ENCODE assay signal across 14 mouse cellular contexts in genomic region chr9:53325363-53326090, GRCm38 (mm10). TPM values are rescaled to one million over a fixed set of nuclear protein-coding genes. Genes with fewer than 3 reads are reported as not detected.
DNase-seq lines count a peak whose midpoint lies in the region; ATAC-seq and TF ChIP-seq lines count a peak whose summit lies in the region.
"Had no signal": no experiment of that assay in that cellular context is flagged by ENCODE, and none has a peak within 500 bp of the region (broad histone marks: within the 10 kb centered on the region; RNA-seq: fewer than 3 reads in every experiment).

No protein-coding gene starts in this region.

- H3K4me1 ChIP-seq in intestine, postnatal 0 days (replicated peaks; ENCODE audit: control insufficient read depth, insufficient read depth, low read length), result 0 out of 2 replicates have a peak, but pooled peaks cover 3% of the 10 kb centered on the region
- peaks cover 6% of the 10 kb centered on the region for H3K4me1 ChIP-seq in intestine, embryonic 16.5 days (ENCODE audit: control insufficient read depth, insufficient read depth, low read length)
- H3K4me1 ChIP-seq in lung, embryonic 14.5 days (ENCODE audit: insufficient read depth), result peaks cover 8% of the 10 kb centered on the region; the same call in 1 of the 2 replicates

- H3K27ac ChIP-seq in intestine, postnatal 0 days (ENCODE audit: low read depth, low read length), result no peak overlapping the region
- no peak overlapping the region for H3K27ac ChIP-seq in intestine, embryonic 16.5 days (ENCODE audit: low read length)
- peak overlapping the region; percentile 67 for H3K27ac ChIP-seq in lung, embryonic 14.5 days (ENCODE audit: low read depth)

- 43% methylated on average over 4 of the region's 4 CpGs for WGBS in intestine, postnatal 0 days
- 53% methylated on average over 4 of the region's 4 CpGs for WGBS in intestine, embryonic 16.5 days
- 22% methylated on average over 4 of the region's 4 CpGs for WGBS in lung, embryonic 14.5 days

- H3K9ac ChIP-seq in intestine, postnatal 0 days (ENCODE audit: low read depth, low read length), result no peak overlapping the region
- H3K9ac ChIP-seq in intestine, embryonic 16.5 days (ENCODE audit: low read depth, low read length), result no peak overlapping the region
- H3K9ac ChIP-seq in lung, embryonic 14.5 days, result no peak overlapping the region

- no peaks in the 10 kb centered on the region for H3K27me3 ChIP-seq in intestine, postnatal 0 days (replicated peaks; ENCODE audit: control insufficient read depth, insufficient read depth, low read length)
- no peaks in the 10 kb centered on the region for H3K27me3 ChIP-seq in intestine, embryonic 16.5 days (replicated peaks; ENCODE audit: control insufficient read depth, insufficient read depth, low read length)
- no peaks in the 10 kb centered on the region for H3K27me3 ChIP-seq in lung, embryonic 14.5 days (ENCODE audit: insufficient read depth, low read length)

- peak; percentile 62 for DNase-seq in kidney, adult 9 months
- DNase-seq in lung, embryonic 14.5 days, result peak; percentile 78
- DNase-seq in yolk sac, embryonic 10.5 days (ENCODE audit: low spot score), result peak; percentile 49
- no peak for DNase-seq in natural killer cell, adult 2 months (ENCODE audit: low spot score in 2 of 2)
- no peak for DNase-seq in liver
- DNase-seq: cerebellum, postnatal 10 days; heart, postnatal 10 days; spleen, adult 18-20 months had no signal

- 0 out of 2 replicates have a peak, but pooled peaks have one; percentile 15 for TF ChIP-seq CTCF in intestine, postnatal 0 days (IDR thresholded peaks at IDR 0.05; ENCODE audit: low read depth)
- TF ChIP-seq CTCF in lung, embryonic 14.5 days (IDR thresholded peaks at IDR 0.05; ENCODE audit: low read depth), result peak; percentile 30; the same call in 1 of the 2 replicates

- H3K36me3 ChIP-seq in intestine, postnatal 0 days (ENCODE audit: control insufficient read depth, insufficient read depth), result no peaks in the 10 kb centered on the region
- no peaks in the 10 kb centered on the region for H3K36me3 ChIP-seq in intestine, embryonic 16.5 days (ENCODE audit: control insufficient read depth, insufficient read depth, low read length)
- H3K36me3 ChIP-seq in lung, embryonic 14.5 days (ENCODE audit: insufficient read depth), result no peaks in the 10 kb centered on the region

- ATAC-seq in intestine, postnatal 0 days, result no peak
- no peak for ATAC-seq in intestine, embryonic 16.5 days
- peak; percentile 53; the same call in 1 of the 2 replicates for ATAC-seq in lung, embryonic 14.5 days (ENCODE audit: insufficient read depth)
- ATAC-seq in granulocyte monocyte progenitor cell, adult 5-6 weeks (replicated peaks; ENCODE audit: poor library complexity, severe bottlenecking), result no peak
- ATAC-seq: activated CD4-positive, CD25-positive, alpha-beta regulatory T cell, adult 4 months had no signal

- H3K9me3 ChIP-seq in intestine, postnatal 0 days (ENCODE audit: control insufficient read depth), result no peaks in the 10 kb centered on the region
- H3K9me3 ChIP-seq in intestine, embryonic 16.5 days (ENCODE audit: control insufficient read depth, low read length), result no peaks in the 10 kb centered on the region
- H3K9me3 ChIP-seq in lung, embryonic 14.5 days (ENCODE audit: low read depth, low read length), result no peaks in the 10 kb centered on the region

- H3K4me2 ChIP-seq in intestine, postnatal 0 days (replicated peaks; ENCODE audit: low read depth), result no peak overlapping the region
- no peak overlapping the region for H3K4me2 ChIP-seq in intestine, embryonic 16.5 days (ENCODE audit: low read depth, low read length)
- H3K4me2 ChIP-seq in lung, embryonic 14.5 days, result no peak overlapping the region

- no peak overlapping the region for H3K4me3 ChIP-seq in intestine, postnatal 0 days (ENCODE audit: low read depth, low read length)
- no peak overlapping the region for H3K4me3 ChIP-seq in intestine, embryonic 16.5 days (ENCODE audit: low read length)
- H3K4me3 ChIP-seq in lung, embryonic 14.5 days (ENCODE audit: low read depth, low read length), result no peak overlapping the region
- H3K4me3 ChIP-seq: erythroblast, embryonic 14.5 days; myocyte had no signal

RNA-seq across cellular contexts. Expression of gene Exph5, which starts 24.1 kb away (rescaled TPM):
- polyA plus RNA-seq in intestine, postnatal 0 days (2015; fragmentation: Nextera tagmentation; extraction: Ambion mirVana), result 2.4 and 3.1 TPM in 2 replicates
- polyA plus RNA-seq in intestine, embryonic 16.5 days (2015; fragmentation: Nextera tagmentation; extraction: Ambion mirVana), result 2.8 and 3.6 TPM in 2 replicates
- polyA plus RNA-seq in lung, embryonic 14.5 days (2014; fragmentation: Nextera tagmentation; extraction: Ambion mirVana), result 5.0 and 5.6 TPM in 2 replicates
- total RNA-seq in granulocyte monocyte progenitor cell, adult 5-6 weeks (2014; fragmentation: Nextera tagmentation), result not detected in 2 replicates
- total RNA-seq in granulocyte monocyte progenitor cell, adult 5-6 weeks (2017), result not detected in 2 replicates
- polyA plus RNA-seq: erythroblast, embryonic 14.5 days; myocyte had no signal

RNA-seq across cellular contexts. Expression of gene Kdelc2, which starts 58.3 kb away (rescaled TPM):
- polyA plus RNA-seq in intestine, postnatal 0 days (2015; fragmentation: Nextera tagmentation; extraction: Ambion mirVana), result 10.5 and 11.7 TPM in 2 replicates
- 23.9 and 25.2 TPM in 2 replicates for polyA plus RNA-seq in intestine, embryonic 16.5 days (2015; fragmentation: Nextera tagmentation; extraction: Ambion mirVana)
- 43.5 and 43.9 TPM in 2 replicates for polyA plus RNA-seq in lung, embryonic 14.5 days (2014; fragmentation: Nextera tagmentation; extraction: Ambion mirVana)
- 7.3 and 14.1 TPM in 2 replicates for total RNA-seq in granulocyte monocyte progenitor cell, adult 5-6 weeks (2014; fragmentation: Nextera tagmentation)
- total RNA-seq in granulocyte monocyte progenitor cell, adult 5-6 weeks (2017), result 11.4 and 12.2 TPM in 2 replicates
- polyA plus RNA-seq: erythroblast, embryonic 14.5 days had no signal

Comparison
In these comparisons a context has a peak if more than half of its experiments do, and no peak if none do; other contexts are left out.
1. DNase-seq: peak in kidney, adult 9 months (single experiment), lung, embryonic 14.5 days (single experiment) and yolk sac, embryonic 10.5 days (single experiment); none in natural killer cell, adult 2 months (0 of 2) and liver (single experiment).